Mouse (Mus musculus) adrenal gland (tissue): ENCODE measurements around the gene Gpr37l1.

Experiments used
- intact Hi-C: fragments of 180-260 bp; cut with DNase I; formaldehyde crosslinking; loops from one replicate; pipeline ENCODE4 v1.15.1; 2025

The Gpr37l1 gene

DNA sequence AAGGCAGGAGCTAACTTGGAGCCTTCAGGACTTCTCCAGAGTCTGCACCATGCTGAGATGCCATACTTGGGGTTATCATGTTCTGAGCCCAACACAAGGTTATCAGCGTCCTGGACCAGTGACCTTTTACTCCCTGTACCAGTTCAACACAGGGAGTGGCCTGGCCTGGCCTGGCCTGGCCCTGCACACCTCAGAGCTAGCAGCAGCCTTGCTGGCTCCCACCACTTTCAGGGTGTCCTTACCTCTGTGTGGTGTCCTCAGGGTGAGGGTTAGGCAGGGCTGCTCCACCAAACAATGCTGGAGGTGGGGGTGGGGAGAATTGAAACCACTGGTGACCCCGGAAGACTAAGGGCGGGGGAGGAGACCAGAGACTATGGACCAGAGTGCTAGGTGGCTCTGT, 15.5 kb upstream of the Gpr37l1 start:
- intact Hi-C loops, result no loop called here

DNA sequence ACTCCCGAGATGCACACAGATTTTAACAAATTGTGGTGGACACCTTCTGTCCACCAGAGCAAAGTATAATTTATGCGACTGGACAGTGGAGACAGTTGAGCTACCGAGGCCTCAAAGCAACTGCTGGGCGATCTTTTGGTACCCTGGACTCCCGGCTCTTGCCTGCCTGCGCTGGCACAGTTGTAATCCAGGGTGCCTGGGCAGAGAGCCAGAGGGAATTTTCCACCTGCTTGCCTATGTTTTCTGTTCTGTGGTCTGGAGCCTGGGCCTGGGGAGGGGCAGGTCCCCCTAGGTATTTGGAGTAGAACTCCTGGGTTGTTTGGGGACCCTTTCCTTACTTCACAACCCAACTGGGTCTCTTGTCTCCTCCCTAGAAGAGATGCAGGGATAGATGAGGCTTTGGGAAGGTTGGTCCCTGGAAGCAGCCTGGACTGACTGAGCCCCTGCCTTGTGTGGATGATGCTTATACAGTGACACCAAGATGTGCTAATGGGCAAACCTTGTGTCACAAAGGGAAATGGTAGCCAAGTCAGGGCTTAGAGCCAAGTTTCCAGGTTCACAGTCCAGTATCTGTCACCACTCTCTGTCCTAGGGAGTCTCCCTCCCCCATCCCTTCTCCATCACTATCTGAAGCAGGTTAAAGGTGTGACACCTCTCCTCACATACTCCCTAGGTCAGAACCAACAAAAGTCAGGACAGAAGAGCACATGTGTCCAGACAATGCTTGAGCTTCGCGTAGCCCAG, 14.6 kb upstream of the Gpr37l1 start:
- intact Hi-C loops, result no loop called here

DNA sequence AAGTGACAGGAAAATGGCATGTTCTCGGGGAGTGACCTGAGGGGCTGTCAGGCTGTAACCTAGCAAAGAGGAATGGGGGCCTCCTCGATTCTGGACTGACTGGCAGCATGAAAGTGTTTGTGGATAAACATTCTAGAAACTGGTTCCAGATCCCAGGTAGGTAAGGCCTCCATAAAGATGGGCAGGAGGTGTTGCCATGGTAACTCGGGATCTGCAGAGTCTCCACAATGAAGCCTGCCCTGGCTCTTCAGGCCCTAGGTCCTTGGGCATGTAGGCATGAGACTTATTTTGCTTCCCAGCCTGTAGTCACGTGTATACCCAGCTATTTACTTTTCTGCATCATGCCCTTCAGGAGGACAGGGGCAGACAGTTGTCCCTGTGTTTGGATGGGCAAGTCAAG, 13.8 kb upstream of the Gpr37l1 start:
- intact Hi-C loops, result no loop called here

DNA sequence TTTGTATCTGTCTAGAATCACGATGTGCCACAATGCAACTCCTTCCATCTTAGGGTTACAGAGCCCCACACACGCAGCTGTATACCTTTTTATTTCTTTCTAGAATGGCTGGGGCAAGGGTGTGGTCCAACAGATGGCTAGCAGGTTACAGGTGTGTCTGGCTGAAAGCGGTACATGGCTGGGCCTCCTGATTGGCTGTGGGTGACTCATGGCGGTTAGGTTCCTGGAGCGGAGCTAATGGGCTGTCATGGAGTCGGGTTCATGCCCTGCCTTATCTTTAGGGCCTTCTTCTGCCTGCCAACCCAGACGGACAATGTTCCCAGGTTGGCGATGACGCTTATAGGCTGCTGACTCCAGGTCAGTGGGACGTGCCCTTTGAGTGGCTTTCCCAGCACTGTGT, 13.3 kb upstream of the Gpr37l1 start:
- intact Hi-C loops, result no loop called here

DNA sequence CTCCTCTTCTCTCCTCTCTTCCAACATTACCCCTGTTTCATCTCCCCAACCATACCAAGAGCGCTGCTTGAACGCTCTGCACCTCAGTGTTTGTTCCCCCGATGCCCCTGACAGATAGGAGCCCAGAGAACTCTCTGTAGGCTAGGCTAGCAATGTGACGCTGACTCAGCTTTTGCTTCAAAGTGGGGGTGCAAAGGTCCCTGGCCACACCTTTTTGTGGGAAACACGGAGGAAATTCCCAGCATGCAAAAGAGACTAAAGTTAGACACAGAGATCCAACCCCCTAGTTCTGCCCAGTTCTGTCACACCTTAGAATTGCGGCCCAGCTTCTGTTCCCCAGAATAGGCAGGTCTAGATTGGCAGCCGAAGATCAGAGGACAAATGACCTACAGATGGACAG, 11.4 kb upstream of the Gpr37l1 start:
- intact Hi-C loops, result no loop called here

DNA sequence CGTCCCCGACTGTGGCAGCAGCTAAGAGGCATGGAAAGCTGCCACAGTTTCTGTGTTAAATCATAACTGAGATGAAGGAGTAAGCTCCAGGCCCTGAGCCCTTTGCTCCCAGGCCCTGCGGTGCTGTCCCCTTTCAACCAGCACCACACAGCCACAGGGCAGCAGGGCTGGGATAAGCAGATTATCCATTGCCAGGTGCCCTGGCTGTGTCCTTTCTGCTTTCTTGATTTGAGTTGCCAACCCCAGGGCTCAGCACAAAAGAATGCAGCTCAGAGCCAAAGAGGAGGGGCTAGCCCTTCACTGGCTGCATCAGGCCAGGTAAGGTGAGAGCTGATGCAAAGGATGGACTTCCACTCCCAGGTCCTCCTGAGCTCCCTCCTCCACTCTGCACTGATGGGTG, 10.2 kb upstream of the Gpr37l1 start:
- intact Hi-C loops, result no loop called here

DNA sequence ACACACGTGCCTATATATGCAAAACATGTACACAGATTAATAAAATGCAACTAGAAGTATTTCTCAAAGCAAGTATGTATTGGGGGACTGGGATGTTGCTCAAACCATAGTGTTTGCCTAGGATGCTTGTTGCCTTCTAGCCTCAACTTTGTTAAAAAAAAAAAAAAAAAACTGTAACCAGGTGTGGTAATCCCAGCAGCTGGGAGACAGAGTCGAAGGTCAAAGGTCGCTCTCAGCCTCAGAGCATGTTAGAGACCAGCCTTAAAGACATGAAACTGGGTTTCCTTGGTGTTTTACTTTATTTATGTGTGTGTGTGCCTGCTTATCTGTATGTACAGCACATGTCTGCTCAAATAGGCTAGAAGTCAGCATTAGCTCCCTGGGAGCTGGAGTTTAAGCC, 7.7 kb upstream of the Gpr37l1 start:
- intact Hi-C loops, result no loop called here

DNA sequence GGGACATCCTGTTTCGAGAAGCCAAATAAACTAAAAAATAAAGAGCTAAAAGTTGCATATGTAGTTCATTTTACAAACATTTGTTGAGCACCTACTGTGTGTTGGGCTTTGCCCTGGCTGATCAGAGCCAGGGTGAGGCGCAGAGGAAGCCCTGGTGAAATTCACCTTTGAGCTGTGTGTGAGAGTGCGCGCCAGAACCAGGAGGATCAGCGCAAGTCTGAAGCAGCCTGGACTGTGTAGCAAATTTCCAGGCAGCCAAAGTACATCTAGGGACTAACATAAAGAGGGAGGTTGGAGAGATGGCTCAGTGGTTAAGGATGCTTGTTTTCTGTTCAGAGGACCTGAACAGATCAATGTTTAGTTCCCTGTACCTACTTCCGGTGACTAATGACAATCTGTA, 5.8 kb upstream of the Gpr37l1 start:
- intact Hi-C loops, result loop anchor here (2.0 kb wide), 1 partner anchor 85 kb away; the partner anchor contains the start of gene Elf3

DNA sequence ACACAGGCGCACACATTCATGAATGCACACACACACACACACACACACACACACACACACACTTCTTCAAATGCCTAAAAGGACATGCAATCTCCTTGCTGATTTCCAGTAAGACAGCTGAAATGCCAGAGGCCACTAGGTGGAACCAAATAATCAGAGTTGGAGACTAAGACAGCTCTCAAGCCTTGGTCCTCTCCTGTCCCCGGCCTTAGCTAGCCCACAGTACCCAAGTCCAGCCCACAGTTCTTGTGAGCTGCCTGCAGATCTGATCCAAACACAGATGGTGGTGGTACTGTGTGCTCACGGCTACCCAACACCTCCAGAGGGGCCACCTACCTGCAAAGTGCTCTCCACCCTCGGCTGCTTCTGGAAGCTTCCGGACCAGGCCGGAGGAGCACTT, 4.5 kb upstream of the Gpr37l1 start:
- intact Hi-C loops, result loop anchor here (1.0 to 2.0 kb wide), 2 partner anchors 87 to 196 kb away; partner anchors contain the start of gene Elf3

DNA sequence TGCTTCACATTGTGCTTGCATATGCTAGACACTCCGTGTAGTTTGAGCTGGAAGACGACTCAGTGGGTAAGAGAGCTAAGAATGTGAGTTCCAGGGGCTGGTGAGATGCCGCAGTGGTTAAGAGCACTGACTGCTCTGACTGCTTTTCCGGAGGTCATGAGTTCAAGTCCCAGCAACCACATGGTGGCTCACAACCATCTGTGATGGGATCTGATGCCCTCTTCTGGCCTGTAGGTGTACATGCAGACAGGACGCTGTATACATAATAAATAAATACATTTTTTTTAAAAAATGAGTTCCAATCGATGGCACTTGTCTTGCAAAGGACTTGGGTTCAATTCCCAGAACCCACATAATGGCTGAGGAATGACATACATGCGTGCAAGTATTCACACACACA, 3.7 kb upstream of the Gpr37l1 start:
- intact Hi-C loops, result no loop called here

DNA sequence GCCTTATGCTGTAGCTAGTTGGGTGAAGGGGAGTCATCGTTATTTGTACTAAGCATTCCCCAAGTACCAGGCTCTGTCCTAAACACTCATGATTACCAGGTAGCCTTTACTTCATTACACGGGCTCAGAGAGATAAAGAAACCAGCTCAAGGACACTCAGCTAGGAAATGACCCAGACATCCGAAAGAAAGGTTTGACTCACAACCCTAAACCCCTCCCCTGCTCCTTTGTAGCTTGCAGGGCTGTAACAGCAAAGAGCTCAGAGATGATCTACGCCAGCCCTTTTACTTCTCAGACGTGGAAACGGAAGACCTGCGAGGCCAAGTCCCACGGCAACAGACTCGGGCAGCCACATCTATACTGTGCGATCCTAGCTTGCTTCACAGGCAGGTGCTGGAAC, 2.8 kb upstream of the Gpr37l1 start:
- intact Hi-C loops, result no loop called here

DNA sequence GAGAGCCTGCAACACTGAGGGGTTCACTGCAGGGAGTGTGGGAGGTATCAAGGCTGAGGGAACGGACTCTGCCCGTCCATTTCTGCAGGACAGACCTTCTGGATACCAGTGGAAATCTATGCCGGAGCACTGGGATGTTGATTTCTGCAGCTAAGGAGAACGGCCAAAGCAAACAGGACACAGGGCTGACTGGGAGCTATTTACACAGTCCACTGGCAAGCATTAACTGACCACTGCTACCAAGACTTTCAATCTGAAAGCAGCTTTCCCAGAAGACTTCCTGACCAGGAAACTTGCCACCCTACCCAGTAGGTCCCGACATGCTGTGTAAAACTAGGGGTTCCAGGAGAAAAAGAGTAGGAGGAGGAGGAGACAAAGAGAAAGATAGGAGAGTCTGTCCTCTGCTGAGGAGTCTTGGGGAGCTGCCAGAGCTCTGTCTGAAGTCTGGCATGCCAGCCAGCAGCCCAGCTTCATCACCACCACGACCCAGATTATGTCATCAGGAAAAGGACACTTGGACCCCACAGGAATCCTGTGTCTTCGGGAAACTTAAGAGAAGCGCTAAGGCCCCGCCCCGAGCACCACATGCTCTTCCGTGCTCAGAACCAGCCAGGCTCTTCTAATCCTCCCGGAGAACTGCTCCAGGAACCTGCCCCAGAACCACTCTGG, 2.2 kb upstream of the Gpr37l1 start:
- intact Hi-C loops, result no loop called here

DNA sequence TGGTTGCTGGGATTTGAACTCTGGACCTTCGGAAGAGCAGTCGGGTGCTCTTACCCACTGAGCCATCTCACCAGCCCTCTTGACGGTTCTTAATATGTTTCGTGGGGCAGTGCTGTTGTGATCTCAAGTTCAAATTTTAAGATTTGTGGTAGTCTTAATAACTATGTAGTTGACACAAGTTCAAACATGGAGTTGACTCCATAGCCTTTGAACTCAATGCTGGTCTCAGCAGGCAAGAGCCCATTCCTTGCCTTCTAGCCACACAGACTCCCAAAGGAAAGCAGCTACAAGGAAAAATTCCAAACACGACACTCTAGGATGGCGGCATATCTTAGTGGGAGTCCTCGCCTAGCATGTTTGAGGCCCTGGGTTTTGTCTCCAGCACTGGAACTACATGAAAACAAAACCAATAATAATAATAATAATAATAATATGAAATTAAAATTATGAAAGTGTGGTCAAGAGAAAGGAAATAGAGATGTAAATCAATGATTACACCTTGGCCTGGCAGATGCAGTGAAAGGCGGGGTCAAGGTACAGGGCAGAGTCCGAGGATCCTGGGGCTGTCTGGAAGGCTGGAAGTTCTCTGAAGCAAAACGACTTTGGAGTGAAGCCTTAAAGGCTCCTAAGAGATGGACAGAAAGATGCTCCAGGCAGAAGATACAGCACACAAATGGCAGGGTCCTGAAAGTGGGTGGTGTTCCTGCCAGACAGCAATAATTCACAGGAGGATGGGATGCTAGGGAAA, 1.1 kb upstream of the Gpr37l1 start:
- intact Hi-C loops, result no loop called here

DNA sequence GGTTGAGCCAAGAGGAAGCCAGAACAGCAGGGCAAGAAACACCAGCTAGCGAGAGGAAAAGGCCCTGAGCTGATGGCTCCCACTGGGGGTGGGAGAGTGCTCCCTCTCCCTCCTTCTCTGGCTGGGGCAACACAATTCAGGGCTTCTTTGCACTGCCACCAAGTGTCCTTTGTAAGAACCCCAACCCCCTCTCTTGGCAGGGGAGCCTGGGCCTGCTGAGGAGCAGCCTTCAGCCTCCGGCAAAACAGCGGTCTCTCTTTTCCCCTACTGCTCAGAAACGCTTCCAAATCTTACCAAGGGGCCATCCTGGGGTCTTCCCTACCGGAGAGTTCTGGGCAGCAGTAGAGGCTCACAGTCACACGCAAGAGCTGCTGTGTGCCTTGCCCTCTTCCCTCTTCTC, 4.8 kb downstream of the Gpr37l1 start:
- intact Hi-C loops, result no loop called here

DNA sequence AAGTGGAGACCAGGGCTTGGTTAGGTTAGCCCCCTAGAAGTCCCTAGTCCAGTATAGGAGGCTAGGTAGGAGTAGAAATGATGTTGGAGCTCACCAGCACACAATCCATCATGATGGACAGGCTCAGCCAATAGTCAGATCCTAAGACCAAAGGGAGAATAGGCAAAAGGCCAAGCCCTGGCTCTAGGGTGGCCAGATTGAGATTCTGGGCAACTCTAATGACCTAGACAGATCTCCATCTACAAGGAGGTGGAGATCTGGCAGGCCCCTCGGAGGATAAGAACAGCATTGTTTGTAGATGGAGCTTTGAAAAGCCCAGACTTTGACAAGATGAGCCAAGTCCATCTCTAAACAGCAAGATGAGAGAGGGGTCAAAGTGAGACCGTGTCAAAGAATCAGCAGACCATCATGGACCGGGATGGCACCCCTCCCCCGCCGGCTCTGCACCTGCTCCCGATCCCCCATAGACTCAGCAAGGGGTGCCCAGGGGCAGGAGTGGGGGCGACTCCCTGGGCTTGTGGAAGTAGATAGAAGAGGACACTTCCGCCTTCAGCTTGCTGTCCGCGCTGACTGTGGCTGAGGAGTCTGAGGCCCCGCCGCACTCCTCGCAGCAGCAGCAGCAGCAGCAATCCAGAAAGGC, 7.0 kb downstream of the Gpr37l1 start:
- intact Hi-C loops, result no loop called here

DNA sequence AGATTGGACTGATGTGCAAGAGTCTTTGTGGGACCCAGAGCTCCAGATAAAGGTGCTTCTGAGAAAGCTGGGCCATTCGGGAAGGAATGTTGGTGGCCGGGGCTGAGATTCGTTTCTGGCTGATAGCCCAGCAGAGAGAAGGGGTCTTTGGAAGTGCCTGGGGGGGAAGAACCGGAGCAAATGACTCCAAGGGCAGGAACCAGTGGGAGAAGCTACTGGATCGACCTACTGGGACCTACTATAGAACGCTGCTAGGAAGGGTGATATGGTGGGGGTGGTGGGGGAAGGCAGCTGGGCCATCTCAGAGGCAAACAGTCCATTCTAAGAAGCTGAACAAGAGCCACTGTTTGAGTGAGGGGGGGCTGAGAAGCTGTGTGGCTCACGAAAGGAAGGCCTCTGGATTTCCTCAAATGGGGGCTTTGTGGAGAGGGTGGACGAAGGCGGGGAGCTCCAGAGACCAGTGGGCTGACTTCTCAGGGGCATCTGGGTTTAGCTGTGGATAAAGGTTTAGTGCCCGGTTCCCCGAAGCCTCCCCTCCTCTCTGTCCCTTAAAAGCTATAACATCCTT, 7.8 kb downstream of the Gpr37l1 start:
- intact Hi-C loops, result no loop called here

DNA sequence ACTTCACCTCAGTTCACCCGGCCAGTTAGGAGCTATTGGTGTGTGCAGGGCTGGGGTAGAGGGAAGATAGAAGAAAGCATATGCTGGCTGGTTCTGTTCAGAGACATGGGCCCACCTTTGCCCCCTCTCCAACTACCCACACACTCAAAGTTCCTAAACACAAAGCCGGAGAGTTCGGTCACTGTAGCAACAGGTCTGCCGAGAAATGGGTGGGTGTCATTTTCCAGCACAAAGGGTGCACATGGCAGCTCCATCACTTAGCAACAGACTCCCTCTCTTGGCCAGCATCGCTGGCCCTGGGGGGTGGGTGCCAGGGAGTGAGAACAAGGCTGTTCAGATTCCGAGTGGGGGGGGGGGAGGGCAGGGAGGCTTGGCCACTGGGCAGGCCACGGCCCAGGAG, 8.4 kb downstream of the Gpr37l1 start:
- intact Hi-C loops, result no loop called here

DNA sequence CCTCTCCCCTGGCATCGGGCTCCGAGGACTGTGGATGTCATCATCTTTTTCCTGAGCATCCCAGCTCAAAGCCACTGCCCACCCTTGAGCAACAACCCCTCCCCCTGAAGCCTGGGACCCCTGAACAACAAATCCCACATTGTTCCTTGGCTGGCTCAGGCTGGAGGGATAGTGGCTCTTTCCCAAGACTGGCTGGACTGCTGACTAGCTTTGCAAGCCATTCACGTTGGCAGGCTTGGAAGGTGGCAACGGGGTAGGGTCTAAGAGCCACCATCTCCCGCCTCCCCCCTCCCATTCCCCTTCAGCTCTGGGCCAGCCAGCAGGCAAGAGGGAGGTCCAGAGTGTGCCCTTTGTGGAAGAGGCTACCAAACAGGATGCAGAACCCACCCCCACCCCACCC, 8.8 kb downstream of the Gpr37l1 start:
- intact Hi-C loops, result no loop called here

DNA sequence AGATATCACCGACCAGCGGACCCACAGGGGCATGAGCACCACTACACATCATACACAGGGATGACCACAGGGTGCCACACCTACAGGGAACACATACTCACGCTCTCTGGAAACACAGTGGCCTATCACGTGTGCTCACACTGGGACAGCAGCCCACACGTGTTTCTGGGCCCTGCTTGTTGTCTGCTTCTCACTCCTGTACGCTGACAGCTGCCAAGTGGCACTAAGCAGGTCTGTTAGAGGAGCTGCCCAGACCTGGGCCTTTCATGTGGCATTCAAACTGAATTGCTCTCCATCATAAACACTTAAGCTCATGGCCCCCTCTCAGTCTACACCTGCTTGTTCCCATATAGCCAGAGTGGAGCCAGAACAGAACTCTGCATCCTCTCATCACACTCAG, 11.2 kb downstream of the Gpr37l1 start:
- intact Hi-C loops, result no loop called here

DNA sequence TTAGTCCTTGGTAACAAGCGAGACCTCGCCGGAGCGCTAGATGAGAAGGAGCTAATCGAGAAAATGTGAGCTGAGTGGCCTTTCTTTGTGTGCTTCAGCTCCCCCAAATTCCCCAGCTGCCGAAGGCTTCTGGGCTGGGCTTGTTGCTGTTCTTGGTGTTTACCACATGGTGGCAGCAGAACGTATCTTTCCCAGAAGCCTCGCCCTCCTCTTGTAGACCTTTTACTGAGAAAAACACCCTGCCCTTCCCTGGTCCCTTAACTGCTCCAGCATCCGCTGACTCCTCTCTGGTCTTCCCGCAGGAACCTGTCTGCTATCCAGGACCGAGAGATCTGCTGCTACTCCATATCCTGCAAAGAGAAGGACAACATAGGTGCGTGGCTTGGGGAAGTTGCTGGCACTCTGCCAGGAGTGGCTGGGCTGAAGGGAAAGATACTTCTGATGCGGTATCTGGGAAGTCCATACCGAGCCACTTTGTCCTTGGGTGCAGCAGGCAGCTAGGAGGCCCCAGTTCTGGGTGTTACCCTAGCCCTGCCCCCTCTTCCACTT, 13.0 kb downstream of the Gpr37l1 start:
- intact Hi-C loops, result no loop called here

DNA sequence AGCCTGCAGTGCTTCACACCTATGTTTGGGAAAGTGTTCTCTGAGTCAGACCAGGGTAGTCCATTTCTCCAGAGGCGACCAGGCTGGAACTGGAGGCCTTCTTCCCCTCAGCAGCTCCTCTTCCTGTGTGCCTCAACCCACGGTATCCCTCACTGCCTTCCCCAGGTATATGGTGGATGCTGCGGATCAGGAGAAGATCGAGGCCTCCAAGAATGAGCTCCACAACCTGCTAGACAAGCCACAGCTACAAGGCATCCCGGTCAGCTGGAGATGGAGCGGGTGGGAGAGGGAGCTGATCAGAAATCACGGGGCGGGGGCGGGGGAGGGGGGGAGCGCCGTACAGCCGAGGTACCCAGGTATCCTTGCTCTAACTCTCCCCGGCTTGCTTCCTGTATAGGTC, 13.5 kb downstream of the Gpr37l1 start:
- intact Hi-C loops, result no loop called here
